Mouse (Mus musculus) erythroid progenitor cell, adult 5-6 weeks (primary cell): ENCODE measurements around the gene Cfap299. TPM values are rescaled to one million over a fixed set of nuclear protein-coding genes. Genes with fewer than 3 reads are reported as not detected.

Experiments used
- ATAC-seq: replicated peaks from 2 replicates; pipeline ENCODE4 v1.8.0; 2016; ENCODE audit warnings: moderate number of reproducible peaks, mild to moderate bottlenecking, moderate TSS enrichment, inconsistent platforms; ENCODE audit not compliant: poor library complexity, low FRiP score, severe bottlenecking
- total RNA-seq, 2 experiments: library from RNA; stranded (forward) in 1 of 2; stranded (reverse) in 1 of 2; fragments of 150-400 nt in 1 of 2; fragments of 186-747, 209-891 nt in 1 of 2; gene quantifications; 2 replicates each; pipeline versions ENCODE4 v1.2.3 to v1.2.4; 2015 to 2017; ENCODE audit warnings: low replicate concordance in 2 of 2

The Cfap299 gene
- total RNA-seq, 2 experiments from 2014 or later: not detected

DNA sequence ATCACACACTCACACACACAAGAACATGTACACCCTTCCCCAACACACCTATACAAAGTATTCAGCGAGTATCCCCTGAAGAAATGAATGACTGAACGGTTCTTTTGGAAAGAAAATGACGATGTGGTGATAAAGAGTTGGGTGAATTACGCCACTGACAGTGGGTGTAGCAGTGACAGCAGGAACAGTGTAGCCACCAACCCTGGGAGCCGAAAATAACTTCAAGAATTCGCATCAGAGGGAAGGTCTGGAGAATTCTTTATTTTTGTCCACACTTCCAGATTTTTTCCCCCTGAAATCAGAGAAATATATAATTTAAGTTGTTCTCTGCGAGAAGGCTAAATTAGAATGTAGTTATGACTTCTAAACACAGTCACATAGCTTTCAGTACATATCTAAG lies 459.5 kb downstream of the Cfap299 start:
- ATAC-seq: no peak

DNA sequence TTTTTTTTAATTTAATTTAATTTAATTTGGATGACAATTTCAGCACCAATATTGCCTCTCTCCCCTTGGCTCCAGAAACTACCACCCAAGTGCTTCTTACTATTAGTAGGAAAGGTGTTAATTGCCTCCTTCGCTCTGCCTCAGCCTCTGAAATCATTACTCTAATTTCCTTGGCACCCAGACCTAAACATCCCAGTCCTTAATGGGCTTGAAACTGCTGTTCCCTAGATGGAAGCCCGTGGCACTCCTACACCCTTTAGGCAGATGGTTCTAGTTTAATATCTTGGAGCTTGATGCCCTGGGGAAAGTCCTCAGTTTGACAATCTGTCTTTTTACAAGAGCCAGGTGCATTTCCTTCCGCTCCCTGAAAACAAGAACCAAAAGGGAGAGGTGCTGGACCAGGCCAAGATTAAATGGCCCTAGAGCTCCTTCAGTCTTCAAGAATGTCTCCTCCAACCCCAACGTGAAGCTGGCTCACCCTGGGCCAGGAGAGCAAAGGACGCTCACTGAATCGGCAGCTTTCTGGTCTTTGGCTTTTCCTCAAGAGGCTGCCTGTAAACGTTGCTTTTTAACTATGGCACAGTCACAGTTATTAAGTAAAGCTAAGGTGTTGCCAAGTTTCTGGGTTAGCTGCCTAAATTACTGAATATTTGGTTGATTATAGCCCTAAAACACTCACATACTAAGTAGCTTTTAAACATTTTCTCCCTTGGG lies 461.9 kb downstream of the Cfap299 start:
- ATAC-seq: no peak

DNA sequence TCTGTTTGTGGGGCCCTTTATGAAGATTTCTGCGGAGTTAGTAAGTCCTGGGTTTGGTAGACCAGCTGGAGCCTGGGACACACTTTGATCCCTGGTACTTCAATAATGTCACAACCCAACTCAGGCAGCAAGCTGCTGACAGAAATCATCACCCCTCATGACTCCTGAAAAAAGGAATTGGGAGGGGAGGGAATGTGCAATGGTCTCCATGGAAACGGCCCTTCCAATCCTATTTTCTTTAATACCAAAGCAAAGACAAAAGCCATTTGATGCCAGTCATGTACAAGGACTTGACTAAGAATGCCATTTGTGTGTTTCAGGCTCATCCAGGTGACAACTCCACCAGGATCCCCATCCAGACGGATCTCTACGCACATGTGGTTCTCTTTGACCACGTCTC lies 472.4 kb downstream of the Cfap299 start:
- no peak for ATAC-seq

DNA sequence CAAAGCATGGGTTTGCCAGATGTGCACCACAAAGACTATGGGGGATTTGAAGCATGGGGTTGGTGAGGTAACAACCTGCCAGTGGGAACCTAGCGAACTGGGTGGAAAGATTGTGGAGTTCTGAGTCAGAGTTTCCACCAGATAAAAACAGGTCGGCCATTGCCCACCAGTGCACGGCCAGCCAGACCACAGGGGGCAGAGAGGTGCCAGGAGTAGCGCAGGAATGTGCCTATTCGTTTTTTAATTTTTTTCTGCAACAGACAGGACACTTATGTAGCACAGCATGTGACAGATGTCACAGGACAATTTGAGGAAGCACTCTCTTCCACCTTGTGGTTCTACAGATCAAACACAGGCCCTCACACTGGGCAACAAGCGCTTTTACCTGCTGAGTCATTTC lies 475.7 kb downstream of the Cfap299 start:
- no peak for ATAC-seq

DNA sequence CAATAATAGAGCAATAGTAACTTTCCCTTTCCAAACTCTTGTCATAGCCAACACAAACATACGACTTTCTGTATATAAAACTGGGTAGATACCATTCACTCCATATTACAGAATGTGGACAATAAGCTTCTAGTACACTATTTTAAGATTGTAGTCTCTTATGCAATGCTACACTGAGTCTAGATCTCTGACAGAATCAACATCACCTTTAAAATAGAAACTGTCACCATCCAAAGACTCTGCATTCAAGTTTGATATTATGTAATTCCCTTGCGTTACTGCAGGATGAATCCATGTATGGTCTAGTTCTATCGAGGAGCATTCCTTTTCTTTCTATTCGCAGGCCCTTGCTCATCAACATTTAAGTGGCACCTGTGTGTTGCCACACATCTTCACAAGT lies 477.4 kb downstream of the Cfap299 start:
- no peak for ATAC-seq

DNA sequence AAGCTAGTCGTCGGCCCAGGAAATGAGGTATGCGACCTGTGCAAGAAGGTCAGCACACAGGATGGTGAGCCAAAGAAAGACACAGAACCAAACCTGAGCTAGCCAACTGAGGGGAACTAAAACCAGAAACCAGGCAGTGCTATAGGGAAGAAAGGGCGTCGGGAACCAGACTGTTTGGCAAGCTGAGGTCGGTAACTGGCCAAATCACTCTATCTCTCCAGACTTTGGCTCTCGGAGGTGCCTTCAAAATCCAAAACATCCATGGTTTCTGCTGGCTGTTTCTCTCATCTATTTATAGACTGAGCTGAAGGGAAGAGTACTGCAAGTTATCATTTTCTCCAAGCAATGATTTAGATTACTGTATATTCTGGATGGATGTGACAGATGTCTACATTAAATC lies 477.9 kb downstream of the Cfap299 start:
- ATAC-seq: no peak

DNA sequence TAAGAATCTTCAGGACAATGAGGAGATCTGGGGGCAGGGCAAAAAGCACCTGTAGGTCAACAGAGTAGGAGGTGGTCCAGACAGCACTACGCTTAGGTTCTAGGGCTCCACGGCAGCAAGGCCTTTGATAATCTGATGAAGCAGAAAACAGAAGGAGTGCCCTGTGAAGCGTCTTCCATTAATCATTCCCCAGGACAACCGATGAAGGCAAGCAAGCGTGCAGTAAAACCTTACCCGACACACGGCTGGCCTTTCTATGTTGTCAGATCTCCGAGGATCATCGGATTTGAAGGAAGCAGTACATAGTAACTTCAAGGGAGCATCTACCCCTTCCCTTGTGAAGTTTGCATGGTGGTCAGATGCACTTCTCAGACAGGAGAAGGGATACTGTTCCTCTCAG lies 478.8 kb downstream of the Cfap299 start:
- ATAC-seq: no peak

DNA sequence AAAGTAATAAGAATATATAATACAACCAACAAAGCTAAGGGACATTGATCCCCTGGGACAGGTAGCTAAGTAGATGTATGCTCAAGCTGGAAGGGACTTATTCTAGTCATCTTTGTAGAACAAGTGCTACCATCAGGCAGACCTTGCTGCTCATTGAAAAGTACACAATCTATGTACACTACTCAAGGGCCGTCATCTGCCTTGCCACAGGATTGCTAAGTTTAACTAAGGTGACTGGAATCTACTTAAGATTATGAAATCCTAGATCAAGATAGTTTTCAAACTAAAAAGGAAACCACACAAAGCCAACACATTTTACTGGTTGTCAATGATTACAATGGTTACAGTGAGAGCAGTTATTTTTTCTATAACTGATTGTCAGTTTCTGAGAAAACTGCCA lies 483.3 kb downstream of the Cfap299 start:
- ATAC-seq: no peak

DNA sequence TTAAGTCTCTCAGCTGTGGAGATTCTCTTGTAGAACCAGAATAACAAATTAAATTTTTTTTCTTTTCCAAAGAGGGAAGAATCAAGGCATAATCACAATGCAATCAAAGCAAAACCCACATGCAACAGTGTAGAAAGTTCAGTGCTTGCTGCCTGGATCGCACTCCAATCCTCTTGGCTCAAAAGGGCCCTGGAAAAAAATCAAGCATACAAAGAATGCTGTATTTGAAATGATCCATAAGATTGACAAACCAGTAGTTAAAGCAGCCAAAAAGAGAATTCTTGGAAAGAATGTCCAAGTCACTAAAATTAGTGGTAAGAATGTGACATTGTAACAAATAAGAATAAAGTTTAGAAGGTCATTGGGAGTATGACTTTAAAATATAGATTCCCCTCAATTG lies 486.2 kb downstream of the Cfap299 start:
- no peak for ATAC-seq

DNA sequence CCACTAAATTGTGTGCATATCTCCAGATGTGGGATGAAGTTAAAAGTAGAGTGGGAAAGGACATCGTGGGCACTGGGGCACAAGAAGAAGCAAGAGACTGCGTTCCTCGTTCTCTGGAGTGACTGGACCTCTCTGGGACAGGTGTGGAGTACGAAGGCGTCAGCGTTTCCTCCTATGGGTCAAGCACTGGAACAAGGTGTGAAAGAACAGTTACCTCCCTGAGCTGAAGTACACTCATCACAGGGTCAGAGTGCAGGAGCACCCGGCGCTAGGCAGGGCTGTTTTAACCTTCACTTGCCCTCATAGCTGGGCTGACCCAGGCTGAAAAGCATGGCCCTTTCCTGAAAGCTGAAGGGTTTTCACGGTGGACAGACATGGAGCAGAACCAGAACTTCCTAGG lies 504.7 kb downstream of the Cfap299 start:
- no peak for ATAC-seq

DNA sequence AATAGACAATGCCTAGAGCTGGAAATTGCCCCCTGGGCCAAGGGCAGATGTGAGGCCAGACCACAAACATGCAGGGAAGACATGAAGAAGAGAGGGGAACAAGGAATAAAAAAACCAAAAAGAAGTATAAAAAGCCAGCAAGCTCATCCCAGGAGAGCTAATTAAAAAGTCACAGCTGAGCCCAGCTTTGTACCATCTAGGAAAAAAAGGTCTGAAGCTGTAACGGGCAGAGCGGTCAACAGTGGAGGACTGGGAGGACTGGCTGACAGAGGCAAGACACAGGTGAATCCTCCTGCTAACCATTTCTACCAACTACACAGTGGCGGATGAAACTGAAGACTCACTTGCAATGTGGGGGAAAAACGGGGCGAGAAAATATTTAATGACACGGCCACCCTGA lies 505.2 kb downstream of the Cfap299 start:
- ATAC-seq: no peak

DNA sequence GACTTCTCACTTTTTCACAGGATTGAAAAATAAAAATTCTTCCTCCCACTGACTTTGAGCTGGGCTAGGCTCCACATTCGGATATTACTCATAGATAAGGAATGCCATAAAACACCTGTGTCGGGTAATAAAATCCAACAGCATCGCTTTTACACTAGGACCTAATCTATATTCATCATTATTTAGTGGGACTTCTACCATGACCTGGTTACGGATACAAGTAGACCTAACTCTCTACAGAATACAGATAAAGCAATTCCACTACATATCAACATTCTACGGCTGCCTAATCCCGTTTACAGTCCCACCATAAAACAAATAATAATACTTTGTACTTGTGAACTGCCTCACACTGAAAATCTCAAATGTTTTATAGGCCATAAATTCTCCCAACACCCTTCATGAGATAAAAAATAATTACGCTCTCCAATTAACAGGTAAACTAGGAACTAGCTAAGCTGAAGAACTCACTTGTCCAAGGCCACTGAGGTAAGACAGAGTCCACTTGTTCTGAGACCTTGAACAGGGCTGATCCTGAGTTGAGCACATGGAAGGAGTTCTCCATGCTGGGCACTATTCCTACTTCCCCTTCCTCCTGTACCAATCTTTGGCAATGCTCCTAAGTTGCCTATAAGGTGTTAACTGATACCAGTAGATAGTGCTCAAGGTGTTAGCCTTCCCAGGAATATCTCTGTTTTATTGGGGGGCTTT lies 513.7 kb downstream of the Cfap299 start:
- ATAC-seq: no peak

DNA sequence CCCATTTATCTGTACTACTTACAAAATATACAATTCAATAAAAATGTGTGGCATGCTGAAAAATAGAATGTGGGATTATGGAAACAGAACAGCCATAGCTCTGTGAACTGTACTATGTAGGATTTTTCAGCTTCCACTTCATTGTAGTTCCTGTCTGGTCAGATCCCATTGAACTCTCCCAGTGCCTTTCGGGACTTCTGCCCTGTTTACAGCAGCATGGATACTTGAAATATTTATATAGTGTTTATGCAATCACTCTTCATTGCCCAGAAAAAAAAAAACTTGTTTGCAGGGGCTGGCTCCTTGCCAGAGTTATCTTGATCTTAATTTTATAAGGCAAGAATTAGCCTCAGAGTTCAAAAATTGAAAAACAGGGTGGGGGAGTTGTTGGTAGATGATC lies 515.6 kb downstream of the Cfap299 start:
- no peak for ATAC-seq

Other genes starting within 250 kb of the Cfap299 start
- not detected in 2 replicates for gene Prdm8, start 162.1 kb upstream of the Cfap299 start, total RNA-seq (2015; ENCODE audit: low replicate concordance)
- gene Prdm8, start 162.1 kb upstream of the Cfap299 start, total RNA-seq (2017; ENCODE audit: low replicate concordance): not detected in 2 replicates
- gene Fgf5, start 75.1 kb upstream of the Cfap299 start, total RNA-seq (2015; ENCODE audit: low replicate concordance): not detected in 2 replicates
- not detected in 2 replicates for gene Fgf5, start 75.1 kb upstream of the Cfap299 start, total RNA-seq (2017; ENCODE audit: low replicate concordance)
- gene Gm11111, start 223.4 kb downstream of the Cfap299 start, total RNA-seq (2015; ENCODE audit: low replicate concordance): not detected in 2 replicates
- not detected in 2 replicates for gene Gm11111, start 223.4 kb downstream of the Cfap299 start, total RNA-seq (2017; ENCODE audit: low replicate concordance)